Mouse (Mus musculus) left cerebral cortex, adult 9 months (tissue): ENCODE measurements at regions not wholly inside any gene's neighbourhood (a gene's known extent, or its start where the extent isn't known, plus 50 kb on each side); places are given as distances from the start of the nearest gene placed in this dataset.

Experiments used
- DNase-seq, 2 experiments: peaks; one replicate each; pipeline ENCODE4 v3.0.0; 2022; ENCODE audit warnings: low spot score in 2 of 2

DNA sequence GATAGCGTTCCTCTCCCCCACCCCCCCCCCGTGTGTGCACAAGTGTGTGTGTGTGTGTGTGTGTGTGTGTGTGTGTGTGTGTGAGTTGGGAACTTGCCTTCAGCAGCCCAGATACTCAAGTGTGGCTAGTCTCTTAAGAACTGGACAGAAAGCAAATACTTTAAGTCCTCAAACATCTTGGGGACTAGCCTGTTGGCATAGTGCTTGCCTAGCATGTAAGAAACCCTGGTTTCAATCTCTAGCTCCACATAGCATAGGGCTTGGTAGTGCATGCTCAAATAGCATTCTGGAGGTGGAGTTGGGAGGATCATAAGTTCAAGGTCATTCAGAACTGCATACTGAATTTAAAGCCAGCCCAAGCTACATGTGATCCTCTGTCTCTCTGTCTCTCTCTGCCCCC lies 117.5 kb upstream of the Btg1 start:
- DNase-seq = no peak

DNA sequence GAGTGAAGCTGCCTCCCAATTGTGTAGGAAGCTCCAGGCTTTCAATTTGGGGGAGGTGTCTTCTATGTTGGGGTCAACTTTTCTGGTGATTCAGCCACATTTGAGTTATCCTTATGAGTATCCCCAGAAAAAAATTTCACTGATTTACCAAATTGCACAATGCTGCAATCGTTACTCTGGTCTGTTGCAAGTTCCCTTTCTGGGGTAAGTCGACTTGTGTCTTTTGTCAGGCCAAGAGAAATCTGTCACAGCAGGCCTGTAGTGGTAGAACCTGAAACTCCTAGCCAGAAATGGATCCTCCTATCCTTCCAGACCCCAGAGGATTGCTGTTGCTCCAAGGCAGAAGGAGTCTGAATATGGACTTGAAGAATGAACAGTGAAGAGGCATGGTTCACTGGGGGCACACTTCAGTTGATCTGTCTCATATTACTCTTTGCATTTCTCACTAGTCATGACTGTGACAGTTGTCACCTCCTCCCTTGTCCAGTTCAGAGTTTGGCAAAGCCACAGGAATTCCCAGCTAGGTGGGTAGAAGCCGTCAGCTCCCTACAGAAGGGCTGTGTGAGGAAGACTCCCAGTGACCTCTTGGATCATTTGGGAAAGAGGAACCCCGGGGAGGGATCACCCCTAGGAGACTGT lies 114.6 kb upstream of the Btg1 start:
- DNase-seq = no peak

- DNase-seq = no peak
Measured at GRCm38 (mm10) chr10:96502736-96503135, 114.1 kb upstream of the Btg1 start.

DNA sequence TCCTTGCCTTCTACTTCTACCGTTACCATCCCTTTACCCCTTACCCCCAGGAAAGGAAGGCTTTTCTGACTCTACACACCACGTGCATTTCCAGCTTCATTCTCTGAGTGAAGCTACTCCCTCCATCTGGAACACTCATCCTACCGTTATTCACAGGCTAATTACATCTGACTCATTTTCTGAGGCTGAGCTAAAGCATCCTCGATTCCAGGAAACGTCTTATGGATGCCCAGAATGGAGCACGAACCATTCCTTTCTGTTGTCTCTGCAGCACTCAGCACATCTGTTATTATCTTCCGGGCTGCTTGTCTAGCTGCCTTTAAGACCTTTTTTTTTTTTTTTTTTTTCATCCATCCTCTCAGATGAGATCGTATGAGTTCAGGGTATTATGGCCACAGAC lies 112.5 kb upstream of the Btg1 start:
- DNase-seq = no peak

DNA sequence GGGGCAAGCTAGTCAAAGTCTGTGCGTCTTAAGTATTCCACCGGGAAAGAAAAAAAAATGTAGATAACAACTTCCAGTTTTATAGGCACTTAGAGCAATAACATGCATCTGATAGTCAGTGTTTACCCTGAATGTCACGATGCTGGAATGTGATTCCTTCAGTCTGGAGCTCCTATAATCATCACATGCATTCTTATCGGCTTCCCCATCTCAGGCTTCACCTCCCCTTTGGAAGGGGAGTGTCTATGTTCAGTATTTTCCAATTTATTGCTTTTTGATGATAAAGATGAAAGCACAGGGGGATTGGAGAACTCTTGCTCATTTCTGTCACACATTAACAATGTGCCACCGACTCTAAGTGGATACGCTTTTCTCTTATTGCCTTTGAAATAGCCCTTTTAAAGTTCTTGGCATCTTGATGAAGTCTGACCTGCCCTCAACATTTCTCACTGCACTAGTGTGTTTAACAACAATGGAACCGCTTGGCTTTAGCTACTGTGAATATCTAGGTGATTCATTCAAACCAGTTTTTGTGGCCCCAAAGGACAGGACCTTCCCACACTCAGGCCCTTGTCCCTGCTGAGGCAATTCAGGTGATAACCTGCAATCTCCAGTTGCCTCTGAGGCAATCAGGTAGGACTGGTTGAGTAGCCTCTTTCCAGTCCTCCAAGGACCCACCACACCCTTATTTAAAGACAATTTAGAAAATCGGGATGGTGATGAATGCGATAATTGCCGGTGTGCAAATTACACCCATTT lies 101.5 kb upstream of the Btg1 start:
- DNase-seq = no peak

GRCm38 (mm10) chr10:96515923-96516258 lies 100.9 kb upstream of the Btg1 start:
- DNase-seq = no peak

- no peak for DNase-seq
Measured at GRCm38 (mm10) chr10:96519411-96519810, 97.4 kb upstream of the Btg1 start.

GRCm38 (mm10) chr10:96520995-96521760 lies 95.6 kb upstream of the Btg1 start:
- no peak for DNase-seq

GRCm38 (mm10) chr10:96523967-96524801 lies 92.6 kb upstream of the Btg1 start:
- DNase-seq = no peak

- no peak for DNase-seq
Measured at GRCm38 (mm10) chr10:96527864-96528263, 88.9 kb upstream of the Btg1 start.

- no peak for DNase-seq
Measured at GRCm38 (mm10) chr10:96534547-96535124, 82.2 kb upstream of the Btg1 start.

DNA sequence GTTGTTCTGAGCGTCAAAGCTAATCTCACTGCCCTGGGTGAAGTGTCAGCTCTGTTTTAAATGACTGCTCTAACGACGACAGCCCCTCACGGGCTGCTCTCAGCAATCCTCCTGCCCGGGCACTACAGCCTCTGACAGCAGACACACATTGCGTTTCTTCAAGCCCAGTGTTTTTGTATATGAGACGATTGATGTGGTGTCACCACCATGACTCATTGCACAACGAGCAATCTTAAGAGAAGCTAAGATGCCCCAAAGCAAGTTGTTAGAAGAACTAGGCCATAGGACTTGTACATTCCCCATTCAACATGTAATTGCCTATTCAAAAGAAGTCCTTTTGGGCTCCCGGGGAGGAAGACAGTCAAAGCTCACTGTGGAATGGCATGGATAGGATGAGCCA lies 81.3 kb upstream of the Btg1 start:
- no peak for DNase-seq

DNA sequence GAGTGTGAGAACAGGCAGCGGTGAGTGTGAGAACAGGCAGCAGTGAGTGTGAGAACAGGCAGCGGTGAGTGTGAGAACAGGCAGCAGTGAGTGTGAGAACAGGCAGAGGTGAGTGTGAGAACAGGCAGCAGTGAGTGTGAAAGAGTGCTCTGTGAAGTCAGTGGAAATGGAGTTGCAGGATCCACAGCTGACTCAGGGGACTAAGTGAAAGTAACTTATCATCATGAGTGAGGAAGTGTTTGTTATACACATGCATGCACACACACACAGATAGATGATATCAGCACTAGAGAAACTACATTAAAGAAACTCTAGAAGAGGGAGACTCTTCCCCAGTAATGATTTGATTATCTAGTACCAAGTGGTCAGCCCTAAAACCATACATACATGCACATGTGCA lies 76.0 kb upstream of the Btg1 start:
- DNase-seq = no peak

DNA sequence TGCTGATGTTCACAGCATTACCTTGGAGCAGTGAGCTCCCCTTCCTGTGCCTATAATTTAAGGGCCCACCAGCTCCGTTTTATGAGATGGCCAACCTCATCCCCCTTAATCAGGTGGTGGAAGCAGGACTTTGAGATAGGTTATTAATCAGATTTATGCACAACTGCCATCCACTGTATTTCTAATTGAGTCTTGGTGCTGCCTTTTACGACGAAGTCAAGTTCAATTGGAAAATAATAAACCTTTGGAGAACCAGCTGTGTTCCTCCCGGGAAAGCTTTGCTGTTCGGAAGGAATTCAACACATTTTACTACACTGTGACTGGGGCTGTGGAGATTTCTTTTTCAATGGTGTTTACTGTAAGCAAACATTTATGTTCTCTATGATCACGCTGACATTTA lies 71.5 kb upstream of the Btg1 start:
- no peak for DNase-seq

- DNase-seq = no peak
Measured at GRCm38 (mm10) chr10:96545761-96546388, 70.9 kb upstream of the Btg1 start.

- DNase-seq = no peak
Measured at GRCm38 (mm10) chr10:96549651-96550050, 67.2 kb upstream of the Btg1 start.

GRCm38 (mm10) chr10:96550266-96550665 lies 66.5 kb upstream of the Btg1 start:
- DNase-seq = no peak

GRCm38 (mm10) chr10:96557336-96557735 lies 59.5 kb upstream of the Btg1 start:
- DNase-seq = no peak

DNA sequence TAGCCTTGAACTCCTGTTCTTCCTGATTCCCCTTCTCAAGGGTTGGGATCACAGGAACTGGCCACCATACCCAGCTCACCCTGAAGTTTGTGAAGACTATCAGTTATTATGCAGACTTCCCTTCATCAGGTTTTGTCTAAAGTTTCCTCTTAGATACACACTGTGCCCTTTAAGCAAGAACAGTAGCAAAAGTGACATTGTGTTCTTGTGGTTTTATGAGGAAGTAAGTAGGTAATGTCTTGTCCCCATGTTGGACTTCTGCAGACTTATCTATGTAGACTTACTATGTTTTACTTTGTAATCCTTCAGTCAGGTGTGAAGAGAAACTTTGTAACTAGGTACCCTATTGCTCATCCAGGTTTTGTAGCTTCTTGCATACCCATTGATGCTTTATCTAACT lies 51.5 kb upstream of the Btg1 start:
- DNase-seq = no peak
